Mouse (Mus musculus) heart, adult 2 months (tissue): ENCODE measurements around the gene 1190007I07Rik.

Experiments
- EP300 ChIP-seq: fragments of 200-500 bp; IDR thresholded peaks from 2 replicates; pipeline ENCODE4 v1.6.1; 2011; ENCODE audit warnings: low read depth, low read length, control low read depth; ENCODE audit not compliant: insufficient read depth
- POLR2A ChIP-seq: fragments of 200-500 bp; IDR thresholded peaks from 2 replicates; pipeline ENCODE4 v1.6.1; 2011; ENCODE audit warnings: mild to moderate bottlenecking, low read depth, low read length, control low read depth; ENCODE audit not compliant: insufficient read depth

- TF ChIP-seq EP300 (no peak), POLR2A (no peak)
Observed at GRCm38 (mm10) chr10:82634348-82634747, 11.3 kb upstream of the 1190007I07Rik start.
